Mouse (Mus musculus): Measurements from ENCODE around the gene Myo16.

Myo16 gene

GRCm38 (mm10) chr8:10671862-10672548, 518.3 kb downstream of the Myo16 start:
- DNase-seq (ENCODE audit: low spot score) = no peak

- DNase-seq (ENCODE audit: low spot score) = no peak
Measured at GRCm38 (mm10) chr8:10677840-10678410, 524.2 kb downstream of the Myo16 start.

- DNase-seq (ENCODE audit: low spot score) = no peak
Measured at GRCm38 (mm10) chr8:10681926-10682325, 528.2 kb downstream of the Myo16 start.

GRCm38 (mm10) chr8:10683088-10683487, 529.4 kb downstream of the Myo16 start:
- DNase-seq (ENCODE audit: low spot score) = no peak
